Mouse (Mus musculus) thymus, adult 18-20 months (tissue): ENCODE measurements at regions not wholly inside any gene's neighbourhood (a gene's known extent, or its start where the extent isn't known, plus 50 kb on each side); places are given as distances from the start of the nearest gene placed in this dataset.
"Not testable (repeated sequence)": the region's sequence is repeated elsewhere in the genome, so short reads cannot be mapped to it uniquely, and the experiment has no call there.

Source experiments
- DNase-seq, 2 experiments: peaks; one replicate each; pipeline ENCODE4 v3.0.0; 2022; ENCODE audit warnings: mixed read lengths in 2 of 2

GRCm38 (mm10) chr13:42000966-42001365 is 50.9 kb upstream of the Hivep1 start:
- no peak for DNase-seq

- DNase-seq, result no peak
Observed at GRCm38 (mm10) chr13:41997883-41998282, 53.9 kb upstream of the Hivep1 start.

- DNase-seq, result no peak
Observed at GRCm38 (mm10) chr13:41994126-41994525, 57.7 kb upstream of the Hivep1 start.

GRCm38 (mm10) chr13:41975918-41976317 is 75.9 kb upstream of the Hivep1 start:
- no peak for DNase-seq

- no peak for DNase-seq
Observed at GRCm38 (mm10) chr13:41962915-41963314, 88.9 kb upstream of the Hivep1 start.

GRCm38 (mm10) chr13:41960960-41961359 is 90.9 kb upstream of the Hivep1 start:
- DNase-seq, result not testable (repeated sequence)

- no peak for DNase-seq
Observed at GRCm38 (mm10) chr13:41957932-41958331, 93.9 kb upstream of the Hivep1 start.

GRCm38 (mm10) chr13:41955884-41956283 is 95.9 kb upstream of the Hivep1 start:
- no peak for DNase-seq

- DNase-seq, result no peak
Observed at GRCm38 (mm10) chr13:41955198-41955597, 96.6 kb upstream of the Hivep1 start.

GRCm38 (mm10) chr13:41952453-41952852 is 99.4 kb upstream of the Hivep1 start:
- no peak for DNase-seq

GRCm38 (mm10) chr13:41948241-41948640 is 100.8 kb upstream of the Adtrp start:
- no peak for DNase-seq

GRCm38 (mm10) chr13:41932313-41933100 is 85.0 kb upstream of the Adtrp start:
- peak in 1 of 2 experiments; percentile 35 for DNase-seq

GRCm38 (mm10) chr13:41929768-41930167 is 82.3 kb upstream of the Adtrp start:
- no peak for DNase-seq

- not testable (repeated sequence) for DNase-seq
Observed at GRCm38 (mm10) chr13:41925851-41926250, 78.4 kb upstream of the Adtrp start.

- DNase-seq, result no peak
Observed at GRCm38 (mm10) chr13:41925211-41925610, 77.7 kb upstream of the Adtrp start.

GRCm38 (mm10) chr13:41921178-41921577 is 73.7 kb upstream of the Adtrp start:
- no peak for DNase-seq

- no peak for DNase-seq
Observed at GRCm38 (mm10) chr13:41918525-41918924, 71.0 kb upstream of the Adtrp start.

GRCm38 (mm10) chr13:41915816-41916215 is 68.3 kb upstream of the Adtrp start:
- DNase-seq, result not testable (repeated sequence)

GRCm38 (mm10) chr13:41910736-41911135 is 63.3 kb upstream of the Adtrp start:
- no peak for DNase-seq

- DNase-seq, result no peak
Observed at GRCm38 (mm10) chr13:41910236-41910635, 62.8 kb upstream of the Adtrp start.

GRCm38 (mm10) chr13:41907027-41907426 is 59.5 kb upstream of the Adtrp start:
- DNase-seq, result no peak

- DNase-seq, result no peak
Observed at GRCm38 (mm10) chr13:41903286-41903685, 55.8 kb upstream of the Adtrp start.

GRCm38 (mm10) chr13:41899837-41900463 is 52.5 kb upstream of the Adtrp start:
- DNase-seq, result no peak

- no peak for DNase-seq
Observed at GRCm38 (mm10) chr13:41899281-41899680, 51.8 kb upstream of the Adtrp start.
